Mouse (Mus musculus): ENCODE results near the gene Mgea5. TPM values are rescaled to one million over a fixed set of nuclear protein-coding genes. Genes with fewer than 3 reads are reported as not detected.

Mgea5 gene
- polyA plus RNA-seq (2015; fragmentation: Nextera tagmentation; extraction: Ambion mirVana), result 85.0 and 88.2 TPM in 2 replicates

GRCm38 (mm10) chr19:45783181-45783932, at the start of gene Mgea5:
Gene Mgea5 (minus strand): TSS chr19:45783837.
- under 1% methylated on average over 64 of the region's 71 CpGs for WGBS
- Histone ChIP-seq H3K4me2 (peak within 1 kb of the TSS; percentile 73), H3K27me3 (no peaks in the 10 kb centered on the region), H3K4me3 (peak within 1 kb of the TSS; percentile 100), H3K36me3 (ENCODE audit: poor library complexity, severe bottlenecking) (peaks cover 23% of the 10 kb centered on the region), H3K27ac (peak within 1 kb of the TSS; percentile 99), H3K9me3 (replicated peaks) (no peaks in the 10 kb centered on the region), H3K4me1 (peaks cover 39% of the 10 kb centered on the region), H3K9ac (peak within 1 kb of the TSS; percentile 98)
- ATAC-seq, result peak; percentile 98

DNA sequence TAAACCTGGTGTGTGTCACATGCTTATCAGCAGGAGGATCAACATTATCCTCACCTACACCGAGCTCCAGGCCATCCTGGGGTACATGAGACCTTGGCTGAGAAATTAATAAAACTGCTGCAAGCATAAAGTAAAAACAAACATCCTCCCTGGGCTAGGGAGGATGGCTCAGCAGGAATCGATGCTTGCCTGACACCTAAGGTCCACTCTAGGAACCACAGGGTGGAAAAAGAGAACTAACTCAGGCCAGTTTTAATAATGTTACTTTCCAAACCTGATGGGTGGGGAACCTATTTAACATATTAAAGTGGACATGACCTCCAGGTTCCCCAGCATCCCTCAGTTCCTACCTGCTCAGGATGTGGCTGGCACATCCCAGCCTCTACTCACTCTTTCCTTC, 47.0 kb upstream of the Mgea5 start:
- Histone ChIP-seq H3K4me1 (no peaks in the 10 kb centered on the region), H3K4me3 (no peak overlapping the region), H3K4me2 (no peak overlapping the region), H3K9me3 (replicated peaks) (0 out of 2 replicates have a peak, but pooled peaks cover 4% of the 10 kb centered on the region), H3K9ac (no peak overlapping the region), H3K27me3 (no peaks in the 10 kb centered on the region), H3K27ac (no peak overlapping the region), H3K36me3 (ENCODE audit: poor library complexity, severe bottlenecking) (no peaks in the 10 kb centered on the region)
- 77% methylated on average over 2 of the region's 2 CpGs for WGBS
- ATAC-seq, result no peak

DNA sequence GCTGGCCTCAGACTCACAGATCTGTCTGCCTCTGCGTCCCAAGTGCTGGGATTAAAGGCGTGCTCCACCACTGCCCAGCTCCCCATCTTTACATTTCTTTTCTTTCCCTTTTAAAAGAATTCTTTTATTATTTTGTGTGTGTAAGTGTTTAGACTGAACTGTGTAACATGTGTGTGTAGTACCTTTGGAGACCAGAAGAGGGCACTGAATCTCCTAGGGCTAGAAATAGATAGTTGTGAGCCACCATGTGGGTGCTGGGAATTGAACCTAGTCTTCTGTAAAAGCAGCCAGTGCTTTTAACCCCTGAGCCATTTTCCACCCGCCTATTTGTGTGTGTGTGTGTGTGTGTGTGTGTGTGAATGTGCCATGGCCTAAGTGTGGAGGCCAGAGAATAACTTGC, 44.1 kb upstream of the Mgea5 start:
- H3K27me3 ChIP-seq, result no peaks in the 10 kb centered on the region
- H3K4me3 ChIP-seq, result no peak overlapping the region
- no peak overlapping the region for H3K27ac ChIP-seq
- no peak overlapping the region for H3K9ac ChIP-seq
- no peaks in the 10 kb centered on the region for H3K36me3 ChIP-seq (ENCODE audit: poor library complexity, severe bottlenecking)
- 0 out of 2 replicates have a peak, but pooled peaks cover 4% of the 10 kb centered on the region for H3K9me3 ChIP-seq (replicated peaks)
- no peak overlapping the region for H3K4me2 ChIP-seq
- ATAC-seq, result no peak
- no peaks in the 10 kb centered on the region for H3K4me1 ChIP-seq
- WGBS, result 91% methylated on average over 3 of the region's 3 CpGs

- ATAC-seq, result no peak
- no peak overlapping the region for H3K27ac ChIP-seq
- H3K27me3 ChIP-seq, result no peaks in the 10 kb centered on the region
- H3K4me3 ChIP-seq, result no peak overlapping the region
- 70% methylated on average over 5 of the region's 5 CpGs for WGBS
- H3K4me1 ChIP-seq, result peaks cover 2% of the 10 kb centered on the region
- no peaks in the 10 kb centered on the region for H3K36me3 ChIP-seq (ENCODE audit: poor library complexity, severe bottlenecking)
- H3K9ac ChIP-seq, result no peak overlapping the region
- H3K9me3 ChIP-seq (replicated peaks), result 0 out of 2 replicates have a peak, but pooled peaks cover 4% of the 10 kb centered on the region
- H3K4me2 ChIP-seq, result no peak overlapping the region
Measured at GRCm38 (mm10) chr19:45827125-45827524, 43.5 kb upstream of the Mgea5 start.

DNA sequence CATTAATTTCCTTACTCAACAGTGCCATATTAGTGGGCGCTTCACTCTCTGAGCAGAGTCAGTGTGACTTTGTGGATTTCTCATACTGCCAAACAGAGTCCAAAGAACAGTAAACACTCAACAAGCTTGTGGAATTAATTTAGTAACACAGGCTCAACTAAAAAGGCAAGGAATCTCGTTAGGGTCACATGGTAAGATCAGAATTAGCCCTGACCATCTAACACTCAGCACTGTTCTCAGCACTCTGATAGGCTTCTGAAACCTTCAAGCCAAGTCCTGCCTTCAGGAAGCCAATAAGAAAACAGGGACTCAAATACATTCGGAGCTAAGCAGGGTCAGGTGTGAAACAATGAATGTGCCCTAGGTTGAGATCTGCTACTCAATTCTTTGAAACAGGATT, 42.5 kb upstream of the Mgea5 start:
- H3K4me1 ChIP-seq, result peaks cover 12% of the 10 kb centered on the region
- WGBS, result 80% methylated on average over 3 of the region's 3 CpGs
- H3K36me3 ChIP-seq (ENCODE audit: poor library complexity, severe bottlenecking), result no peaks in the 10 kb centered on the region
- ATAC-seq, result no peak
- H3K27me3 ChIP-seq, result no peaks in the 10 kb centered on the region
- H3K9ac ChIP-seq, result no peak overlapping the region
- no peak overlapping the region for H3K4me3 ChIP-seq
- no peak overlapping the region for H3K27ac ChIP-seq
- H3K4me2 ChIP-seq, result no peak overlapping the region
- 0 out of 2 replicates have a peak, but pooled peaks cover 4% of the 10 kb centered on the region for H3K9me3 ChIP-seq (replicated peaks)

DNA sequence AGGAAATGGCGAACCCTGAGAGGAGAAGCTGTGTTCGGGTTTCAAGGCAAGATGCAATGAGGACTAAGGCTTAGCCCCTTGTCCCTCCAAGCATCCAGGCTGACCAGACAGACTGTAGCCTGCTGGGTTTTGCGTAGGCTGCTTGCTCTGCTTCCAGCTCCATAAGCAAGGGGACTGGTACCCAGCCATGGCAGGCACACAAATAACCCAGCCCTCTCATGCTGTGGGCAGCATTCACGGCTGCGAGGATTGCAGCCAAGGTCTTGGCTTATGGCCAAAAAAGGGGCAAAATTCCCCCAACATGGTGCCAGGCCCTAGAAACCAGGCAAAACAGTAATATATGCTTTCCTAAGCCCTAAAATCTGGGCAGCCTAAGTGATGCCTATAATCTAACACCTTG, 38.2 kb upstream of the Mgea5 start:
- Histone ChIP-seq H3K4me3 (no peak overlapping the region), H3K36me3 (ENCODE audit: poor library complexity, severe bottlenecking) (peaks cover 6% of the 10 kb centered on the region; the same call in 1 of the 2 replicates), H3K9me3 (replicated peaks) (no peaks in the 10 kb centered on the region), H3K4me1 (peaks cover 13% of the 10 kb centered on the region), H3K4me2 (no peak overlapping the region), H3K9ac (peak overlapping the region; percentile 14; the same call in 1 of the 2 replicates), H3K27me3 (0 out of 2 replicates have a peak, but pooled peaks cover 1% of the 10 kb centered on the region), H3K27ac (peak overlapping the region; percentile 37; the same call in 1 of the 2 replicates)
- WGBS, result 42% methylated on average over 5 of the region's 5 CpGs
- ATAC-seq, result peak; percentile 53

DNA sequence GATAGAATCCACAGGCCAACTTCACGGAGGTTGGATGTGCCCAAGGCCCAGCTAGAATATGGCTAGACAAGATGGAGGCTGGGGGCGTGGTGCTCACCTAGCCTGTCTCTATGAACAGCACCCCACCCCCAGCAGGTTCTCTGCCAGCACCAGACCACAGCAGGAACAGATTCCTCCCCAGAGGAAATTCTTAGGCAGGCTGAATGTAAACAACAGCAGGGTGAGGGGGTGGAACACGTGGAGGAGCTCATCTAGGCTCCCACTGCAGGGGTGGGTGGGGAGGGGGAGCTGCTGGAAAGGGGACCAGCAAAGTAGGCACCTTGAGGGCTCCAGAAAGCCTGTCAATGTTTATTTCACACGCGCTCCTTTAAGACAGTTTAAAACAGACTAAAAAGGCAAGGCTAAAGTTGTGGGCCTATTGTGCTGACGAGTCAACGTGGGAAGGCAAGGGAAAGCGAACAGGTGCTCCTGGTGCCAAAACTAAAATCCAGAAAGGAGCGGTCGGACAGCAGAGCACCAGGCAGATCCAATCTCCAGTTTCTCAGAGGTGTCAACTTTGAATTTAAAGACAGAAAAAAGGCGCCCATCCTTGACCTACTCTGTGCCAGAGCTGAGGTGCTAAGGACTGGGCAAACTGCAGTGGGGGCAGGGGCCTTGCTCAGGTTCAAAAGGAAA, 34.3 kb upstream of the Mgea5 start:
- WGBS, result 70% methylated on average over 11 of the region's 11 CpGs
- Histone ChIP-seq H3K4me1 (peaks cover 40% of the 10 kb centered on the region), H3K27ac (no peak overlapping the region), H3K9ac (no peak overlapping the region), H3K4me2 (no peak overlapping the region), H3K36me3 (ENCODE audit: poor library complexity, severe bottlenecking) (peaks cover 6% of the 10 kb centered on the region; the same call in 1 of the 2 replicates), H3K9me3 (replicated peaks) (no peaks in the 10 kb centered on the region), H3K4me3 (no peak overlapping the region), H3K27me3 (peaks cover 10% of the 10 kb centered on the region; the same call in 1 of the 2 replicates)
- ATAC-seq, result no peak

- peak overlapping the region; percentile 89 for H3K4me2 ChIP-seq
- no peak overlapping the region for H3K4me3 ChIP-seq
- 16% methylated on average over 8 of the region's 8 CpGs for WGBS
- H3K27ac ChIP-seq, result no peak overlapping the region
- ATAC-seq, result no peak
- peaks cover 6% of the 10 kb centered on the region; the same call in 1 of the 2 replicates for H3K36me3 ChIP-seq (ENCODE audit: poor library complexity, severe bottlenecking)
- peaks cover 15% of the 10 kb centered on the region for H3K27me3 ChIP-seq
- no peaks in the 10 kb centered on the region for H3K9me3 ChIP-seq (replicated peaks)
- no peak overlapping the region for H3K9ac ChIP-seq
- H3K4me1 ChIP-seq, result peaks cover 46% of the 10 kb centered on the region
Measured at GRCm38 (mm10) chr19:45816727-45817126, 33.1 kb upstream of the Mgea5 start.

DNA sequence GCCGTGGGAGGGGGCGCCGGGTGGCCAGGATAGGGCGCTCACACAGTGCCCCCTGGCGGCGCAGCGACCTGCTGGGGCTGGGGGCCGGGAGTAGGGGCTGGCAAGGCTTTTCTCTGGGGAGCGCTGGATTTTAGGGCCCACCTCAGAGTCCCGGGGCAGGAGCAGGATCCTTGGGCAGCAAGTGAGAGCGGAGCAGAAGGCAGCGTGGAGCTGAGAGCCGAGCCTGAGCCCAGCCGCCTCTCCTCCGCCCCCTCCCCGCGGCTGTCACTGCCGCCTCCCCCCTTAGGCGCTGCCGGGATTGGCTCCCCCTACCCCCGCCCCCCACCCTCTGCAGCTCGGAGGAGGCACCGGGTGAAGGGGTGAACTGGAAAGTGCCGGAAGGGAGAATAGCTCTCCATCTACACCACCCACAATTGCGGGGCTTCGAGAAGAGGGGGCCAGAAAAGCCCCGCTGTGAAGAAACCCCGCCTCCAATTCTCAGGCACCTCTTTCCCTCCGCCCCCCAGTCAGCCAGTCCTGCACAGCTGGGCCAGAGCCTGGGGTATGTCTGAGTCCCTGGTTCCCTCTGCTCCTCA, 32.3 kb upstream of the Mgea5 start, which contains the start of gene Kcnip2:
TSS of gene Kcnip2 (minus strand) at position 231 of the 575 bp plus-strand sequence.
- no peaks in the 10 kb centered on the region for H3K9me3 ChIP-seq (replicated peaks)
- H3K9ac ChIP-seq, result peak within 1 kb of the TSS; percentile 68
- H3K4me2 ChIP-seq, result peak within 1 kb of the TSS; percentile 89
- peak within 1 kb of the TSS; percentile 45 for H3K4me3 ChIP-seq
- peak; percentile 76 for ATAC-seq
- H3K27me3 ChIP-seq, result peaks cover 21% of the 10 kb centered on the region
- H3K36me3 ChIP-seq (ENCODE audit: poor library complexity, severe bottlenecking), result peaks cover 6% of the 10 kb centered on the region; the same call in 1 of the 2 replicates
- H3K27ac ChIP-seq, result no peak within 1 kb of the TSS
- peaks cover 41% of the 10 kb centered on the region for H3K4me1 ChIP-seq
- 2% methylated on average over 15 of the region's 29 CpGs for WGBS

GRCm38 (mm10) chr19:45815170-45815569, 31.5 kb upstream of the Mgea5 start:
- H3K9me3 ChIP-seq (replicated peaks), result no peaks in the 10 kb centered on the region
- H3K36me3 ChIP-seq (ENCODE audit: poor library complexity, severe bottlenecking), result peaks cover 6% of the 10 kb centered on the region; the same call in 1 of the 2 replicates
- 0 out of 2 replicates have a peak, but pooled peaks have one; percentile 1 for ATAC-seq
- H3K9ac ChIP-seq, result peak overlapping the region; percentile 68
- peak overlapping the region; percentile 45 for H3K4me3 ChIP-seq
- no peak overlapping the region for H3K27ac ChIP-seq
- H3K4me1 ChIP-seq, result peaks cover 41% of the 10 kb centered on the region
- 69% methylated on average over 10 of the region's 10 CpGs for WGBS
- peak overlapping the region; percentile 89 for H3K4me2 ChIP-seq
- H3K27me3 ChIP-seq, result peaks cover 23% of the 10 kb centered on the region

- no peak for ATAC-seq
- no peak overlapping the region for H3K27ac ChIP-seq
- WGBS, result 13% methylated on average over 12 of the region's 12 CpGs
- H3K4me1 ChIP-seq, result peaks cover 41% of the 10 kb centered on the region
- H3K9me3 ChIP-seq (replicated peaks), result no peaks in the 10 kb centered on the region
- no peaks in the 10 kb centered on the region for H3K36me3 ChIP-seq (ENCODE audit: poor library complexity, severe bottlenecking)
- no peak overlapping the region for H3K4me2 ChIP-seq
- H3K27me3 ChIP-seq, result peaks cover 23% of the 10 kb centered on the region
- H3K4me3 ChIP-seq, result no peak overlapping the region
- no peak overlapping the region for H3K9ac ChIP-seq
Measured at GRCm38 (mm10) chr19:45813801-45814200, 30.2 kb upstream of the Mgea5 start.

DNA sequence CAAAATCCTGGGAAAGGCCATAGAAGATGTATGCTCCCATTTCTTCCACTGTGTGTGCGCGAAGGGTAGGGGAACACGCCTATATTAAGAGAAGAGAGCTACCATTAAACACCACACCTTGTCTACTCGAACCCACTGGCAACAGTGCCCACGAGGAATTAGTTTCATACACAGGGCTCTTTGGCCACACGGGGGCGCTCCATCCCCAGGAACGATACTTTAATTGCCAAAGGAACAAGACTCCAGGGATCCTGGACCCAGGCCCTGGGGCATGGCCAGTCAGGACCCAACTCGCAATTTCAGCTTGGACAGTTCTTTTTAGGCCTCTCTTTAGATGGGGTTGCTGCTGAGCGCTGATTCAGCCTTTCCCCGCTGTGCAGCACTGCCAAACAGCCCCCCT, 29.6 kb upstream of the Mgea5 start:
- 5% methylated on average over 11 of the region's 11 CpGs for WGBS
- no peaks in the 10 kb centered on the region for H3K9me3 ChIP-seq (replicated peaks)
- 0 out of 2 replicates have a peak, but pooled peaks have one; percentile 19 for ATAC-seq
- H3K36me3 ChIP-seq (ENCODE audit: poor library complexity, severe bottlenecking), result no peaks in the 10 kb centered on the region
- H3K4me1 ChIP-seq, result peaks cover 41% of the 10 kb centered on the region
- H3K27me3 ChIP-seq, result peaks cover 23% of the 10 kb centered on the region
- no peak overlapping the region for H3K27ac ChIP-seq
- no peak overlapping the region for H3K4me3 ChIP-seq
- H3K9ac ChIP-seq, result no peak overlapping the region
- peak overlapping the region; percentile 66 for H3K4me2 ChIP-seq
